Mouse (Mus musculus) lung, embryonic 15.5 days (tissue): ENCODE data around the gene Tmem8. TPM values are rescaled to one million over a fixed set of nuclear protein-coding genes. Genes with fewer than 3 reads are reported as not detected.

Source experiments
- ATAC-seq: fragments of 200-750 bp; cut with Nextera tagmentation; 2 replicates; pipeline ENCODE4 v1.8.0; 2017; ENCODE audit warnings: moderate number of reproducible peaks, borderline replicate concordance; ENCODE audit not compliant: low FRiP score, low TSS enrichment; ENCODE audit errors: extremely low read depth
- H3K27ac ChIP-seq: fragments of 300-500 bp; sonication (generic); 2 replicates; pipeline ENCODE4 v1.5.1; 2015; ENCODE audit warnings: moderate library complexity, mild to moderate bottlenecking, inconsistent platforms
- H3K27me3 ChIP-seq: fragments of 300-500 bp; sonication (generic); 2 replicates; pipeline ENCODE4 v1.6.1; 2015; ENCODE audit warnings: inconsistent platforms
- H3K36me3 ChIP-seq: fragments of 300-500 bp; sonication (generic); 2 replicates; pipeline ENCODE4 v1.6.1; 2015; ENCODE audit warnings: inconsistent platforms
- H3K4me1 ChIP-seq: fragments of 300-500 bp; sonication (generic); 2 replicates; pipeline ENCODE4 v1.6.1; 2015; ENCODE audit warnings: inconsistent platforms
- H3K4me2 ChIP-seq: fragments of 300-500 bp; sonication (generic); 2 replicates; pipeline ENCODE4 v1.6.1; 2015; ENCODE audit warnings: inconsistent platforms, mild to moderate bottlenecking, moderate library complexity
- H3K4me3 ChIP-seq: fragments of 300-500 bp; sonication (generic); 2 replicates; pipeline ENCODE4 v1.5.1; 2015; ENCODE audit warnings: mild to moderate bottlenecking, inconsistent platforms
- H3K9ac ChIP-seq: fragments of 300-500 bp; sonication (generic); 2 replicates; pipeline ENCODE4 v1.6.1; 2015; ENCODE audit warnings: inconsistent platforms
- H3K9me3 ChIP-seq: fragments of 300-500 bp; sonication (generic); 2 replicates; pipeline ENCODE4 v1.6.1; 2016; ENCODE audit warnings: inconsistent platforms
- WGBS: fragments of 180-500 bp; shearing (Covaris S2); methylation state at CpG from one replicate; pipeline ENCODE4 v1.1.7; 2015; 5-methylcytosine and 5-hydroxymethylcytosine counted together
- polyA plus RNA-seq: library from polyadenylated mRNA; unstranded; fragments of >200 nt; fragmentation: Nextera tagmentation; extraction: Ambion mirVana; gene quantifications from 2 replicates; pipeline ENCODE4 v1.2.1, GENCODE M21; 2015

Gene Tmem8
- polyA plus RNA-seq, 1 experiment from 2014 or later = 2.7 TPM

DNA sequence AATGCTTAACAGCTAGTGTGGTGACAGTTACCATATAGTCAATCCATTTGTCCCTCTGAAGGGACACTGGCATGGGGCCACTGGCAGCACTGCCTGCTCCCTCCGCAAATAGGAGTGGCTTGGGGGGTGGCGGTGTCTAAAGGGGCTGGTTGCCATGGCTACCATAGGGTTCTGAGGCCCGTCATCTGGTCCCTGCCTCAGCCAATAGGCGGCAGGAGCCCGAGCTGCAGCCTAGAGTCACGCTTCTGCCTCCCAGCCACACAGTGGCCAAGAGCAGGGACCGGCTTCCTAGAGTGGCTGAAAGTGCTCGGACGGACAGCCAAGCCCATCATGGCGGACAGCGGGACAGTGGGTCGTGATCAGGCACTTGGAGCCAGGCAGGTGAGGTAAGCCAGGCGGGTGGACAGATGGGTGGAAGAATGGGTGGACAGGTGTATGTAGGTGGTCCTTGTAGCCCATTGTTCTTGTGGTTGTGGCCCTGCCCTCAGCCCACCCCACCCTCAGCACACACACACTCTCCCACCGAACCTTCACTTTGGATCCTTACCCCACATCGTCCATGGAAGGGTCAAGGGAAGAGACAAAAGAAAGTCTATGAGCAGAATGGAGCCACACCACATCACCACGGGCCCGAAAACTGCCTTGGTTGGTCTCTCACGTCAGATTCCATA lies 18.1 kb downstream of the Tmem8 start:
- peaks cover 35% of the 10 kb centered on the region for H3K36me3 ChIP-seq
- no peak overlapping the region for H3K4me2 ChIP-seq
- ATAC-seq = no peak
- H3K9ac ChIP-seq = no peak overlapping the region
- no peaks in the 10 kb centered on the region for H3K27me3 ChIP-seq
- no peak overlapping the region for H3K27ac ChIP-seq
- WGBS = 83% methylated on average over 18 of the region's 18 CpGs
- no peaks in the 10 kb centered on the region for H3K4me1 ChIP-seq
- H3K9me3 ChIP-seq = no peaks in the 10 kb centered on the region
- H3K4me3 ChIP-seq = no peak overlapping the region

- Histone ChIP-seq H3K4me2 (no peak overlapping the region), H3K4me3 (no peak overlapping the region), H3K27me3 (no peaks in the 10 kb centered on the region), H3K4me1 (no peaks in the 10 kb centered on the region), H3K9ac (no peak overlapping the region), H3K9me3 (no peaks in the 10 kb centered on the region), H3K27ac (no peak overlapping the region), H3K36me3 (peaks cover 26% of the 10 kb centered on the region)
- WGBS = 86% methylated on average over 18 of the region's 18 CpGs
- no peak for ATAC-seq
These were observed 19.1 kb downstream of the Tmem8 start for GRCm38 (mm10) chr17:26131856-26132853.

DNA sequence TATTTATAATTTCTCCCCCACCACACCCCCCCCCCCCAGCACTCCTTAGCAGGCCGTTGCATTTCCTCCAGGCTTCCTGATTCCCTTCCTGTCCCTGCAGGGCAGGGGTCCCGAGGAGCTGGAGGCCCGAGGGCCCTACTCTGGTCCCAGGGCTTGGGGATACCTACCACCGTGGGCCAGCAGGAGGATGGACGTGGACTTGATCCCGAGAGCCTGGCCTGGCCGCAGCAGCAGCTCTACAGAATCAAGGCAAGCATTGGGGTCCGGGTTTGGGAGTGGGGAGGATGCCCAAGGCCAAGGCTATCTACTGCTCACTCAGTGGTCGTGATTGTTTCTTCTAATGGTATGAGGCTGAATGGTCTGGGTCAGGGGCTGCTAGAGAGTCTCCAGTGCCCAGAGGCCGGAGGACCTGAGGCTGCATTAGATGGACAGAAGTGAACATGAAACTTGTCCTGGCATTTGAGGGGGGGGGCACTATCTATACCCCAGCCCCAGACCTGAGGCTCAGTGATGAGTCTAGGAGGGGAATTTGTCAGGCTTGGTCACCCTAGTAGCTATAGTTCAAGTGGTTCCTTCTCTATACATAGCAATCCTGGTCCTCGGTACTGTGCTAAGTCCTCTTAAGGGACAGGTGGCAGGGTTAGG lies 24.1 kb downstream of the Tmem8 start:
- Histone ChIP-seq H3K27ac (no peak overlapping the region), H3K4me3 (no peak overlapping the region), H3K9ac (no peak overlapping the region), H3K9me3 (no peaks in the 10 kb centered on the region), H3K4me1 (peaks cover 23% of the 10 kb centered on the region), H3K36me3 (no peaks in the 10 kb centered on the region; the same call in 1 of the 2 replicates), H3K4me2 (no peak overlapping the region), H3K27me3 (no peaks in the 10 kb centered on the region)
- 82% methylated on average over 11 of the region's 11 CpGs for WGBS
- no peak for ATAC-seq

GRCm38 (mm10) chr17:26137751-26138130 lies 24.6 kb downstream of the Tmem8 start:
- Histone ChIP-seq H3K4me3 (peak overlapping the region; percentile 80), H3K4me2 (peak overlapping the region; percentile 67), H3K4me1 (peaks cover 23% of the 10 kb centered on the region), H3K9me3 (no peaks in the 10 kb centered on the region), H3K36me3 (peaks cover 3% of the 10 kb centered on the region; the same call in 1 of the 2 replicates), H3K27ac (peak overlapping the region; percentile 95; the same call in 1 of the 2 replicates), H3K27me3 (no peaks in the 10 kb centered on the region), H3K9ac (peak overlapping the region; percentile 43; the same call in 1 of the 2 replicates)
- WGBS = 65% methylated on average over 2 of the region's 2 CpGs
- no peak for ATAC-seq

DNA sequence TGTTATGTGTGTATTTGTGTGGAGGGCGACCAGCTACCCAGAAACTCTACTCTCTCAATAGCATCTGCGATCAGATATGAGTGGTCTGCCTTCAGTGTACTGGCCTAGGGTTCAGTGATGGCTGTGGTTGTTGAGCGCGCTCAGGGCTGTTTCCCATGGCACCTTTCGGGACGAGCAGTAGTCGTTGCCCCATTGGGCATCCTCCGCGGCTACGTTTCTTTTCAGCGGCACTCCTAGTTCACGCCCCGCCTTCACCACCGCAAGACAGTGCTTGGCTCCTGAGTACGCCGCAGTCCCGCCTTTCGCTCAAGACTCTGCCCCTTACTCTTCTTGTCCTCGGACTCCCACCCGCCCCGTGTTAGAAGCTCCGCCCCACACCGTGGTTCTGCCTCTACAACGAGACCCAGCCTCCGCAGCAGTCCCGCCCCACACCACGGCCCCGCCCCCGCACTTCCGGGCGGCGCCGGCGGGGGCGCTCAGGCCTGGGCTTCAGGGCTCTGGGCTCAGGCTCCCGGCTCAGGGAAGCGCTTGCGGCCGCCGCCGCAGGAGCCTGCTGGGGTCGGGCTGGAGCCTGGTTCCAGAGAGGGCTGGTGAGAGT lies 25.2 kb downstream of the Tmem8 start, which contains the start of gene Axin1:
Gene Axin1, plus strand, starts transcription at position 450 of the 598 bp plus-strand sequence.
- H3K4me3 ChIP-seq = peak within 1 kb of the TSS; percentile 80
- peaks cover 9% of the 10 kb centered on the region; the same call in 1 of the 2 replicates for H3K36me3 ChIP-seq
- ATAC-seq = peak; percentile 98
- peak within 1 kb of the TSS; percentile 95 for H3K27ac ChIP-seq
- no peaks in the 10 kb centered on the region for H3K9me3 ChIP-seq
- H3K9ac ChIP-seq = peak within 1 kb of the TSS; percentile 90
- peak within 1 kb of the TSS; percentile 67 for H3K4me2 ChIP-seq
- whole genome bisulfite sequencing = under 1% methylated on average over 42 of the region's 42 CpGs
- H3K4me1 ChIP-seq = peaks cover 23% of the 10 kb centered on the region
- no peaks in the 10 kb centered on the region for H3K27me3 ChIP-seq

GRCm38 (mm10) chr17:26138901-26139381 lies 25.8 kb downstream of the Tmem8 start:
- H3K4me1 ChIP-seq = peaks cover 23% of the 10 kb centered on the region
- peak overlapping the region; percentile 90 for H3K9ac ChIP-seq
- peak overlapping the region; percentile 95 for H3K27ac ChIP-seq
- WGBS = under 1% methylated on average over 48 of the region's 58 CpGs
- ATAC-seq = peak; percentile 66
- H3K4me3 ChIP-seq = peak overlapping the region; percentile 80
- no peaks in the 10 kb centered on the region for H3K9me3 ChIP-seq
- peaks cover 15% of the 10 kb centered on the region; the same call in 1 of the 2 replicates for H3K36me3 ChIP-seq
- H3K4me2 ChIP-seq = peak overlapping the region; percentile 67
- H3K27me3 ChIP-seq = no peaks in the 10 kb centered on the region

GRCm38 (mm10) chr17:26142796-26143195 lies 29.7 kb downstream of the Tmem8 start:
- Histone ChIP-seq H3K27me3 (no peaks in the 10 kb centered on the region), H3K4me1 (peaks cover 20% of the 10 kb centered on the region), H3K4me3 (no peak overlapping the region), H3K27ac (no peak overlapping the region), H3K4me2 (no peak overlapping the region), H3K9me3 (no peaks in the 10 kb centered on the region), H3K9ac (no peak overlapping the region), H3K36me3 (peaks cover 37% of the 10 kb centered on the region)
- WGBS = 80% methylated on average over 4 of the region's 4 CpGs
- no peak for ATAC-seq

GRCm38 (mm10) chr17:26143386-26143785 lies 30.3 kb downstream of the Tmem8 start:
- peaks cover 39% of the 10 kb centered on the region for H3K36me3 ChIP-seq
- no peaks in the 10 kb centered on the region for H3K9me3 ChIP-seq
- no peaks in the 10 kb centered on the region for H3K27me3 ChIP-seq
- ATAC-seq = no peak
- no peak overlapping the region for H3K4me2 ChIP-seq
- no peak overlapping the region for H3K4me3 ChIP-seq
- H3K4me1 ChIP-seq = peaks cover 17% of the 10 kb centered on the region
- no peak overlapping the region for H3K27ac ChIP-seq
- H3K9ac ChIP-seq = no peak overlapping the region
- WGBS = 94% methylated on average over 5 of the region's 5 CpGs

GRCm38 (mm10) chr17:26149056-26149455 lies 36.0 kb downstream of the Tmem8 start:
- Histone ChIP-seq H3K4me2 (no peak overlapping the region), H3K27ac (no peak overlapping the region), H3K9ac (no peak overlapping the region), H3K4me1 (no peaks in the 10 kb centered on the region), H3K27me3 (no peaks in the 10 kb centered on the region), H3K36me3 (peaks cover 61% of the 10 kb centered on the region), H3K9me3 (no peaks in the 10 kb centered on the region), H3K4me3 (no peak overlapping the region)
- no peak for ATAC-seq
- WGBS = 73% methylated on average over 2 of the region's 2 CpGs

DNA sequence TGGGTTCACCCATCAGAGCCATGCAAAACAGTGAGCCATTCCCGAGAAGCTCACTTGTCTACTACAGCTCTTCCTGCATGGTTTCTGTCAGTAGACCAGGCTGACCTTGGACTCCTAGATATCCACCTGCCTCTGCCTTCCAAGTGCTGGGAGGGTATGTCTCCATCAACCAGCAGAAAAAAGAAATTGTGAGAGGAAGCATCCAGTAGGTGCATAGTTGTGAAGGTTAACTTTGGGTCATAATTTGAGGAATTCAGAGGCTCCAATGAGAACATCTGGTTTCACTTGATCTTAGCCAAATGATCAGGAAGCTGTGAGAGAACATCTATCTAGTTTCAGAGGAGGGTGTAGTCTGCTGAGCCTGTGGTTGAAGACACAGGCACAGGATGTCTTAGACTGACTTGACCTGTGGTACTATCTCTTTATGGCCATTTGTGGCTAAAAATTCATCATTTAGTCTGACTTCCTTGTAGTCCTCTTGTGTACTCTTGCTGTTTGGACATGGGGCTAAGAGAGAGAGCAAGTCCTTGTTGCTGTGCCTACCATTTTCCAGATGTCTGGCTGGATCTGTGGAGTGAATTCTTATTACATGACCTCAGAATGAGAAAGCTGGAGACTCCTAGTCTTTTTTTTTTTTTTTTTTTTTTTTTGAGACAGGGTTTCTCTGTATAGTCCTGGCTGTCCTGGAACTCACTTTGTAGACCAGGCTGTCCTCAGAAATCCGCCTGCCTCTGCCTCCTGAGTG lies 39.0 kb downstream of the Tmem8 start:
- H3K9me3 ChIP-seq = no peaks in the 10 kb centered on the region
- no peaks in the 10 kb centered on the region for H3K27me3 ChIP-seq
- 95% methylated on average over 2 of the region's 2 CpGs for WGBS
- H3K4me2 ChIP-seq = no peak overlapping the region
- H3K4me1 ChIP-seq = no peaks in the 10 kb centered on the region
- ATAC-seq = no peak
- no peak overlapping the region for H3K27ac ChIP-seq
- H3K4me3 ChIP-seq = no peak overlapping the region
- H3K9ac ChIP-seq = no peak overlapping the region
- H3K36me3 ChIP-seq = peaks cover 59% of the 10 kb centered on the region
